20 mouse cellular contexts compared by ENCODE assay signal in the genomic region with DNA sequence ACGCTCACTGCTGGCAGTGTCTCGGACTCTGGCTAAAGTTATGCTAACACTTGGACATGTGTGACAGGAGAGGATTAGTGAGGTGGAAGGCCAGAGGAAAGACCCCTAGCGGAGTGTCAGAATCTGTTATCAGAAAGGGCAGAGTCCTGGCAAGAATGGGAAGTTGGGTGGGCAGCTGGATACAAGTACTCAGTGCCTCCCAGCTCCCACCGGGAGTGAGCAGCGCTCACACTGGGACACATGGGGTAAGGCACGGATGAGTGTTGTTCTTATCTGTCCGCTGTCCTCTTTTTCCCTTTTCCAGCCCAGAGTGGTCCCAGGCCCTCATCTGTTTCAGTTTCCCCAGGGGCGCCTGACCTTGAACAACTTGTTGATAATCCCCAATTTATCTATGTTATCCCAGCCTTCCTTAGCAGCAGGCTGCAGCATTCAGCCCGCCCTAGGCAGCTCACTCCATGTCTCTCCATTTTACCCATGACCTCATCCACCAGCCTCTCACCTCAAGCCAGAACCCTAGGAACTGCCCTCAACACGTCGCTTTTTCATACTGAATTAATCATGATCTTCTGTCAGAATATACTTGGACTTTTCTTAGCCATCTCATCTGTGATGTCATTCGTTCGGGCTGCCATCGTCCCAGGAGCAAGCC.
DNase-seq lines count a peak whose midpoint lies in the region; ATAC-seq lines count a peak whose summit lies in the region.
"Had no signal": no experiment of that assay in that cellular context is flagged by ENCODE, and none has a peak within 500 bp of the region (broad histone marks: within the 10 kb centered on the region; RNA-seq: fewer than 3 reads in every experiment).

No protein-coding gene starts in this region.

- H3K36me3 ChIP-seq in heart, embryonic 12.5 days = peaks cover 73% of the 10 kb centered on the region

- no peaks in the 10 kb centered on the region for H3K27me3 ChIP-seq in heart, embryonic 12.5 days (replicated peaks)
- H3K27me3 ChIP-seq: embryonic facial prominence, embryonic 15.5 days; hindbrain, embryonic 13.5 days; limb, embryonic 13.5 days; liver, embryonic 13.5 days; lung, embryonic 15.5 days had no signal

- peak overlapping the region; percentile 14; the same call in 1 of the 2 replicates for H3K4me2 ChIP-seq in heart, embryonic 12.5 days
- H3K4me2 ChIP-seq: embryonic facial prominence, embryonic 15.5 days; hindbrain, embryonic 13.5 days; limb, embryonic 13.5 days; liver, embryonic 13.5 days; lung, embryonic 15.5 days; midbrain, embryonic 11.5 days had no signal

- no peak overlapping the region for H3K4me3 ChIP-seq in heart, embryonic 12.5 days
- H3K4me3 ChIP-seq: embryonic facial prominence, embryonic 15.5 days; hindbrain, embryonic 13.5 days; limb, embryonic 13.5 days; liver, embryonic 13.5 days; lung, embryonic 15.5 days had no signal

- peak overlapping the region; percentile 72 for H3K27ac ChIP-seq in heart, embryonic 12.5 days (ENCODE audit: poor library complexity, severe bottlenecking)
- H3K27ac ChIP-seq: embryonic facial prominence, embryonic 15.5 days; kidney, postnatal 0 days; limb, embryonic 13.5 days; liver, embryonic 13.5 days; lung, embryonic 15.5 days; macrophage had no signal

- H3K4me1 ChIP-seq in heart, embryonic 12.5 days (replicated peaks) = peaks cover 35% of the 10 kb centered on the region
- H3K4me1 ChIP-seq: embryonic facial prominence, embryonic 15.5 days; hindbrain, embryonic 13.5 days; limb, embryonic 13.5 days; liver, embryonic 13.5 days; lung, embryonic 15.5 days had no signal

- H3K9ac ChIP-seq in heart, embryonic 12.5 days = no peak overlapping the region; the same call in 1 of the 2 replicates
- H3K9ac ChIP-seq: embryonic facial prominence, embryonic 15.5 days; hindbrain, embryonic 13.5 days; limb, embryonic 13.5 days; liver, embryonic 13.5 days; lung, embryonic 15.5 days had no signal

- 23% methylated on average over 14 of the region's 14 CpGs for WGBS in heart, embryonic 12.5 days

- DNase-seq in ovary, postnatal 36 days (ENCODE audit: low spot score) = peak; percentile 20
- no peak for DNase-seq in ovary, postnatal 14 days (ENCODE audit: low spot score)
- DNase-seq in heart, postnatal 14 days = peak; percentile 20 to 43
- no peak for DNase-seq in kidney, adult 11 months
- no peak for DNase-seq in thymus, postnatal 36 days
- DNase-seq in frontal cortex, postnatal 10 days (ENCODE audit: low spot score in 2 of 2) = no peak
- DNase-seq: B cell, adult 2 months; cerebellum, postnatal 36 days; liver, embryonic 13.5 days; thymus, postnatal 25 days had no signal

- ATAC-seq in heart, embryonic 12.5 days (ENCODE audit: insufficient number of reproducible peaks, low FRiP score) = peak; percentile 81
- ATAC-seq: forebrain, embryonic 16.5 days; intestine, embryonic 16.5 days had no signal

- intact Hi-C loops in heart, postnatal 14 days (cut with DNase I) = no loop called here

- no peaks in the 10 kb centered on the region for H3K9me3 ChIP-seq in heart, embryonic 12.5 days (replicated peaks)
- H3K9me3 ChIP-seq: embryonic facial prominence, embryonic 15.5 days; hindbrain, embryonic 13.5 days; limb, embryonic 13.5 days; liver, embryonic 13.5 days; lung, embryonic 15.5 days had no signal

Comparison
In these comparisons a context has a peak if more than half of its experiments do, and no peak if none do; other contexts are left out.
1. DNase-seq: peak in ovary, postnatal 36 days (single experiment) and heart, postnatal 14 days (2 of 2); none in ovary, postnatal 14 days (single experiment), kidney, adult 11 months (single experiment), thymus, postnatal 36 days (0 of 2) and frontal cortex, postnatal 10 days (0 of 2).